Mouse (Mus musculus) intestine, embryonic 16.5 days (tissue): ENCODE results near the gene Ilkap. TPM values are rescaled to one million over a fixed set of nuclear protein-coding genes. Genes with fewer than 3 reads are reported as not detected.
A peak's percentile ranks its signal among the peaks of the same experiment; 100 is the strongest.

Experiments
- ATAC-seq: fragments of 200-750 bp; cut with Nextera tagmentation; 2 replicates; pipeline ENCODE4 v1.8.0; 2017; ENCODE audit warnings: moderate TSS enrichment, moderate library complexity
- H3K27ac ChIP-seq: fragments of 300-500 bp; sonication (generic); 2 replicates; pipeline ENCODE4 v1.5.1; 2014; ENCODE audit warnings: mild to moderate bottlenecking, low read length
- H3K27me3 ChIP-seq: fragments of 300-500 bp; sonication (generic); replicated peaks from 2 replicates; pipeline ENCODE4 v1.6.1; 2014; ENCODE audit warnings: low read length, control low read depth, mixed read lengths; ENCODE audit not compliant: control insufficient read depth, insufficient read depth
- H3K36me3 ChIP-seq: fragments of 300-500 bp; sonication (generic); 2 replicates; pipeline ENCODE4 v1.6.1; 2014; ENCODE audit warnings: low read length, control low read depth; ENCODE audit not compliant: control insufficient read depth, insufficient read depth
- H3K4me1 ChIP-seq: fragments of 300-500 bp; sonication (generic); 2 replicates; pipeline ENCODE4 v1.6.1; 2014; ENCODE audit warnings: low read length, control low read depth, mixed read lengths; ENCODE audit not compliant: control insufficient read depth, insufficient read depth
- H3K4me2 ChIP-seq: fragments of 300-500 bp; sonication (generic); 2 replicates; pipeline ENCODE4 v1.6.1; 2014; ENCODE audit warnings: low read depth, low read length, control low read depth
- H3K4me3 ChIP-seq: fragments of 300-500 bp; sonication (generic); 2 replicates; pipeline ENCODE4 v1.5.1; 2014; ENCODE audit warnings: mild to moderate bottlenecking, low read length
- H3K9ac ChIP-seq: fragments of 300-500 bp; sonication (generic); 2 replicates; pipeline ENCODE4 v1.6.1; 2014; ENCODE audit warnings: low read depth, low read length
- H3K9me3 ChIP-seq: fragments of 300-500 bp; sonication (generic); 2 replicates; pipeline ENCODE4 v1.6.1; 2016; ENCODE audit warnings: low read length, control low read depth; ENCODE audit not compliant: control insufficient read depth
- whole genome bisulfite sequencing: fragments of 180-500 bp; shearing (Covaris S2); extraction: QIAGEN DNeasy Blood & Tissue Kit; methylation state at CpG from one replicate; pipeline ENCODE4 v1.1.7; 2014; 5-methylcytosine and 5-hydroxymethylcytosine counted together
- polyA plus RNA-seq: library from polyadenylated mRNA; unstranded; fragments of >200 nt; fragmentation: Nextera tagmentation; extraction: Ambion mirVana; gene quantifications from 2 replicates; pipeline ENCODE4 v1.2.1, GENCODE M21; 2015

Ilkap gene
- polyA plus RNA-seq, 1 experiment from 2014 or later: 112 TPM

DNA sequence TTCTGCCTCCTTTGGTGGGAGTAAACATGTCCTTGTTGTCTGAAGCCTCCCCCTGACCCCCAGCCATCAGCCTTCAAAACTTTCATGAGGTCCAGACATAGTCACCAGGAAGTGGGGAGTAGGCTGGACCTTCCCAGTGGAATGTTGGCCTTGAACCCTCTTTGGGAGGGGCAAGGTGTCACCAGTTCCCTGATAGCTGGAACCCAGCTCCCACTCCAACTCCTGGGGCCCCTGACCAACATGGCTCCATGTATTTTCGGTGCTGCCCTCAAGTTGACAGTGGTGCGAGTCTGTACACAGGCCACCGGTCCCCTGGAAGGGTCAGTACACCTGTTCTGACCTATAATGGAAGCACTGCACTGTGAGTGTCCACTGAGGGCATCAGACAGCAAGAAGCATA, 31.3 kb downstream of the Ilkap start:
- Histone ChIP-seq H3K4me2 (peak overlapping the region; percentile 94), H3K36me3 (peaks cover 6% of the 10 kb centered on the region; the same call in 1 of the 2 replicates), H3K4me1 (peaks cover 28% of the 10 kb centered on the region), H3K9ac (no peak overlapping the region), H3K9me3 (no peaks in the 10 kb centered on the region), H3K27me3 (no peaks in the 10 kb centered on the region), H3K27ac (peak overlapping the region; percentile 5; the same call in 1 of the 2 replicates), H3K4me3 (peak overlapping the region; percentile 67)
- no peak for ATAC-seq
- WGBS: 93% methylated on average over 3 of the region's 3 CpGs

DNA sequence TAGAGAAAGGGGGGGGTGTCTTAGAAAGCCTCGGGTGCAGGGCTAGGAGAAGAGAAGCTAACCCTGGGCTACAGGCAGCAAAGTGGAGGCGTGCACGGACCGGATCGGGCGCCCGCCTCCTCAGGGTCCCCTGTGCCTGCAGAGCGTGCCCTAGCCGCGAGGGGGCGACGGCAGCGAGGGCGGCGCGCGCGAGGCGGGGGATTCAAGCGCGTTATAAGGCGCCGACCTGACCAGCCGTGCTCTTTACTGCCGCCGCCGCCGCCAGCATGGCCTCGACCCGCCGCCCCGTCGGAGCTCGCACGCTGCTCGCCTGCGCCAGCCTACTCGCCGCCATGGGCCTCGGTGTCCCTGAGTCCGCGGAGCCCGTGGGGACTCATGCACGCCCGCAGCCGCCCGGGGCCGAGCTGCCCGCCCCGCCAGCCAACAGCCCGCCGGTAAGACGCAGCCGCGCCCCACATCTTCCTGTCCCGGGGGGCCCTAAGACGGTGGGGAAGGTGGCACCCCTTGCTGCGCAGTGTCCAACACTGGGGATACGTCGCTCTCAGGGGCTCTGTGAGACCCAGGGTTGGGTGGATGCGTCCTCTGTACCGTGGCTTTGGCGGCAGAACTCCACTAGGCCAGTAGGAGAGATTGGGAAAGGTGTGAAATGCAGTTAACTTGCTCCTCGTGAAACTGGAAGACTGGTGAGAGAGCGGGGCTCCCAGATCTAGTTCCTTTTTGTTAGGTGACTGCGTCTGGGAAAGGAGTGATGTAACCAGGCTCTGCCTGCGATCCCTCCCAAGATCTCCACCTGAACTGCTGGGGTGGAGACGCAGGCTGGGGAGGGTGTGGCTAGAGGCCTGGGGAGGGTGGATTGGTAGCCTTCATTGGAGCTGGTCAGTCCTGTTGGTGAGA, 32.2 kb downstream of the Ilkap start, which contains the start of gene Erfe:
TSS of gene Erfe (plus strand) at position 216 of the 894 bp plus-strand sequence.
- H3K36me3 ChIP-seq: no peaks in the 10 kb centered on the region
- WGBS: 1% methylated on average over 67 of the region's 68 CpGs
- H3K4me1 ChIP-seq: peaks cover 28% of the 10 kb centered on the region
- no peaks in the 10 kb centered on the region for H3K27me3 ChIP-seq
- ATAC-seq: peak; percentile 73
- H3K27ac ChIP-seq: peak within 1 kb of the TSS; percentile 87
- H3K9ac ChIP-seq: peak within 1 kb of the TSS; percentile 88
- H3K9me3 ChIP-seq: no peaks in the 10 kb centered on the region
- peak within 1 kb of the TSS; percentile 67 for H3K4me3 ChIP-seq
- peak within 1 kb of the TSS; percentile 94 for H3K4me2 ChIP-seq

DNA sequence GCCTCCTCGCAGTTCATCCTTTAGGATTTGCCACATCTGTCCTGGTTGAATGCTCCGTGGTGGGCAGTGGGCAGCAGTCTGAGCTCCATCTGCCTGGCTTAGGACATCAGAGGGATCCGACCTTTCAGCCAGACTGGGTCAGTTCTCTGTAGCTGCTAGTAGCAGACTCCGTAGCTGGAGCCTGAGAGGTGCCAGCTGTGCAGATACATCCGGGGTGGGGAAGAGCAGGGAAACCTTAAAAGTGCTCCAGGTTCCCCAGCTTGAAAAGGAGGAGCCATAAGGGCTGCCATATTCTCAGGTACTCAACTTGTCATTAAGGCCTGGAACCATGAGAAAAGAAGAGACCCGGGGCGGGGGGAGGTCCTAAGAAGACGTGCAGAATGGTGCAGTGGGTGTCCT, 32.8 kb downstream of the Ilkap start:
- H3K4me2 ChIP-seq: peak overlapping the region; percentile 94
- ATAC-seq: no peak
- no peaks in the 10 kb centered on the region for H3K27me3 ChIP-seq
- no peak overlapping the region for H3K27ac ChIP-seq
- H3K4me3 ChIP-seq: peak overlapping the region; percentile 67
- 29% methylated on average over 8 of the region's 8 CpGs for WGBS
- peak overlapping the region; percentile 88 for H3K9ac ChIP-seq
- H3K36me3 ChIP-seq: no peaks in the 10 kb centered on the region
- peaks cover 26% of the 10 kb centered on the region for H3K4me1 ChIP-seq
- H3K9me3 ChIP-seq: no peaks in the 10 kb centered on the region

DNA sequence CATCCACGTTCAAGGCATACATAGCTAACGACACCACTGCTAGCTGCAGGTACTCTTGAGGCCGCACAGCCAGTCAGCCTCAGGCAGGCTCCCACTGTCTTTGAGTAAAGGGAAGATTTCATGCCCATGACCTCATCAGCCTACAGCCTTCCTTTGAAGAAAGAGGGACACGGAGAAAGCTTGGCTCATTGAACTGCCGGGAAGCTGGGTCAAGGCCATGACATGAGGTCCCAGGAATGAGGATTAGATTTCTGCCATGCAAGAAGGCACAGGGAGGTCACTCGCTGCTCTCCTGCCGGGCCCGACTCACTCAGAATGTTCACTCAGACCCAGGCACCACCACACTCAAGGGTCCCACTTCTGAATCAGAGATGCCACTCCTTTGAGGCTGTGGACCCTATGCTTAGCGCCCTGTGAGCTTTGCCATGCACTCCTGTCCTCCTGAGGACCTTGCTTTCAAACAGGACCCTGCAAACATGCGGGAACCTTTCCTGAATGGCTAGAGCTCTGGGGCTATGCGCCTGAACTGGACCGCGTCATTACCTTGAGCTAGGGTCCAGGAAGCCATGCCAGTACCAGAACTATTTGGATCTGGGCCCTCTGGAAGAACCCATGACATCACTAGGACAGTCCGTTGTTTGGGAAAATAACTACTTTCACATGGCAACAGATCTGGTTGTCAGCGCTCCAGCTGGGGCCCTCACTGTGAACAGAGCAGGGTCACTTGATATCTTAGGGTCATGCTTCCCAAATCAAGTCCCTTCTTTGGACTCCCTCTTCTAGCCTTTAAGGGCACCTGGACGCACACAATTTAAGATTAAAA, 33.6 kb downstream of the Ilkap start:
- no peak for ATAC-seq
- Histone ChIP-seq H3K4me2 (no peak overlapping the region), H3K36me3 (no peaks in the 10 kb centered on the region), H3K4me1 (peaks cover 20% of the 10 kb centered on the region), H3K27me3 (no peaks in the 10 kb centered on the region), H3K9ac (no peak overlapping the region), H3K27ac (no peak overlapping the region), H3K4me3 (no peak overlapping the region), H3K9me3 (no peaks in the 10 kb centered on the region)
- 94% methylated on average over 16 of the region's 16 CpGs for WGBS

DNA sequence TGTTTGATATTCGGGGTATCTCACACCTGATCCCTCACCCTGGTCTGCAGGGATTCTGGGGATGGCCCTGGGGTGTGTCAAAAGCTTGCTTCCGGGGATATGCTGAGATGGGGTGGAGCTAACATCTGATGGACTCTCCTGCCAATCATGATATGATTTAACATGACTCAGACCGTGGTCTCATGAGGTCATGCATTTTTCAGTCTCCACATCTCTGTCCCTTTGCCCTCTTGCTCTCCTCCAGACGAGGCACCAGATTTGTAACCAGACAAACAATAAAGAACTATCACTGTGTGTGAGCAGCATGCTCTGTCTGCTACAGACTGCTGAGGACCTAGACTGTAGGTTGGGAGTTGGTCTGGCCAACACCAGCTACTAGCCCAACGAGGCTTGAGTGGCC, 36.5 kb downstream of the Ilkap start:
- H3K27me3 ChIP-seq: no peaks in the 10 kb centered on the region
- 76% methylated on average over 5 of the region's 5 CpGs for WGBS
- no peak overlapping the region for H3K4me2 ChIP-seq
- H3K36me3 ChIP-seq: no peaks in the 10 kb centered on the region
- no peak for ATAC-seq
- H3K27ac ChIP-seq: no peak overlapping the region
- H3K9me3 ChIP-seq: no peaks in the 10 kb centered on the region
- H3K4me3 ChIP-seq: no peak overlapping the region
- H3K9ac ChIP-seq: no peak overlapping the region
- peaks cover 7% of the 10 kb centered on the region; the same call in 1 of the 2 replicates for H3K4me1 ChIP-seq

DNA sequence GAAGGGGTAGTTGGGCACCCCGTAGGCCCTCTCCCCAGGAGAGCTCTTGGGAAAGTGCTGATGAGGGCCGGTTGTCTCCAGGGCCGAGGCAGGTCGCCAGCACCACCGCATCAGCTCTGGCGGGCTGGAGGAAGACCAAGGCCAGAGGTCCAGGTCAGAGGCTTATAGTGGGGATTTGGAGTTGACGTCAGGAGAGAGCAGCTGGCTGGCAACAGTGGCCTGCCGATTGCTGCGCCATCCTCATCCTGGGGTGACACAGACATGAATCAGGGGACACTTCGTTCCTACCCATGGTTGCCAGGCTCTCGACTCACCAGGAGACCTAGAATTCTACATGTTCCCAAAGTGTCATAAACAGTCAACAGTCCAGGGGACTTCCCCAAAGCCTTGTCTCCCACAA, 42.5 kb downstream of the Ilkap start:
- H3K4me1 ChIP-seq: no peaks in the 10 kb centered on the region
- no peaks in the 10 kb centered on the region for H3K9me3 ChIP-seq
- no peak overlapping the region for H3K4me2 ChIP-seq
- no peak for ATAC-seq
- H3K27ac ChIP-seq: no peak overlapping the region
- no peaks in the 10 kb centered on the region for H3K36me3 ChIP-seq
- 86% methylated on average over 11 of the region's 11 CpGs for WGBS
- H3K4me3 ChIP-seq: no peak overlapping the region
- no peak overlapping the region for H3K9ac ChIP-seq
- no peaks in the 10 kb centered on the region for H3K27me3 ChIP-seq

DNA sequence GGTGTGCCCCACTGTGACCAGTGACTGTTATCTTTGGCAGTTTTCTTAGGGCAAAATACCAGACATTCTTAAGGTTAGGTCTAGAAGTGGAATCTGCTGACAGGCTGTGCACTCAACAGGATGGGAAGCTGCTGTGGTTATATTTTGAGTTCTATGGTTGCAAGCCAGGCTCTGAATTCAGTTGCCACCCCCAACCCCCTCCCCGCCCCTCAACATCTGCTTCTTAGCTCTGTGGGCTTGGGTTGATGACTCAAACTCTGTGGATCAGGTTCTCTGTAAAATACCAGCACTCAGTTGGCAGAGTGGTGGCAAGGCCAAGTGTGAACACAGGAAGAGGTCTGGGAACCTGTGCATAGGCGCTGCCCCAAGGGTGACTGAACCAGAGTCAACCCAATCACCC, 46.3 kb downstream of the Ilkap start:
- H3K36me3 ChIP-seq: no peaks in the 10 kb centered on the region
- no peak for ATAC-seq
- no peak overlapping the region for H3K4me2 ChIP-seq
- 94% methylated on average over 2 of the region's 2 CpGs for WGBS
- H3K9ac ChIP-seq: no peak overlapping the region
- H3K27ac ChIP-seq: no peak overlapping the region
- no peak overlapping the region for H3K4me3 ChIP-seq
- no peaks in the 10 kb centered on the region for H3K27me3 ChIP-seq
- no peaks in the 10 kb centered on the region for H3K4me1 ChIP-seq
- H3K9me3 ChIP-seq: no peaks in the 10 kb centered on the region

DNA sequence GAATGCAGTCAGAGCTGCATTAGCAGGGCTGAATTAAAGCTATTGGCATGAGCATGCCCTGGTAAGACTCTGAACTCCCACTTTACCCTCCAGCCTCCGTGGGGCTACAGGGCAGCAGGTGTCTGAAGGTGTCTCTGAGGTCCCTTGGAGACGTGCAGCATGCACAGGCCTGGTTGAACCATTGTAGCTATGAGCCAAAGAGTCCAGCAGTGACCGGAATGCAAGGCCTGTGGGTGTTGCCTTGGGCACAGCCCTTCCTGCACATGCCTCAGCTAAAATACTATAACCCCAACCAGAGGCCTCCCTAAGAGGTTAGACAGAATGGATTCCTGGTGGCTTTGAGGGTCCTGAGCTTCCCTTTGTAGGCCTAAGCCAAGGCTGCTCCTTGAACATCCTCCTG, 47.4 kb downstream of the Ilkap start:
- Histone ChIP-seq H3K36me3 (no peaks in the 10 kb centered on the region), H3K27ac (no peak overlapping the region), H3K27me3 (peaks cover 6% of the 10 kb centered on the region), H3K4me2 (no peak overlapping the region), H3K4me3 (no peak overlapping the region), H3K9ac (no peak overlapping the region), H3K9me3 (no peaks in the 10 kb centered on the region), H3K4me1 (no peaks in the 10 kb centered on the region)
- ATAC-seq: no peak
- 75% methylated on average over 3 of the region's 3 CpGs for WGBS

DNA sequence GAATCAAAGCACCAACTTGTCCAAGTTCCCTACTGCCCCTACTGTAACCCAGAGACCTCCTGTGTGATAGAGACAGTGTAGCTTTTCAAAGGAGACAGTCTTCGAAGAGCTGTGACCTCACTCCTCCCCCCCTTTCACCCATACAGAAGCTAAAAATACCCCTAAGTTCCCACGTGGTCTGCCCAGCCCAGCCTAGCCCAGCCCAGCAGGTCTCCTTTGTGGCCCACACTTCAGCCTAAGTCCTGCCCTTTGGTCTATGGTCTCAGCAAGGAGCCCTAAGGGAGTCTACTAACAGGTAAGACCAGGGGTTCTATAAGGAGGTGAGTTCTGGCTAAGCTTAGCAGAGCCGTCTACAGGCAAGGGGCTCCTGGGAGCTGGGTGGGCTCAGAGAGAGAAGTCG, 47.8 kb downstream of the Ilkap start, which contains the start of gene Klhl30:
TSS of gene Klhl30 (plus strand) at position 176 of the 400 bp plus-strand sequence.
- Histone ChIP-seq H3K36me3 (no peaks in the 10 kb centered on the region), H3K27ac (no peak within 1 kb of the TSS), H3K4me2 (no peak within 1 kb of the TSS), H3K27me3 (peaks cover 10% of the 10 kb centered on the region), H3K9ac (no peak within 1 kb of the TSS), H3K4me1 (no peaks in the 10 kb centered on the region), H3K4me3 (no peak within 1 kb of the TSS), H3K9me3 (no peaks in the 10 kb centered on the region)
- ATAC-seq: no peak
- 50% methylated on average over 4 of the region's 4 CpGs for WGBS
